Mouse (Mus musculus) kidney, embryonic 14.5 days (tissue): ENCODE measurements around the gene Krt80. TPM values are rescaled to one million over a fixed set of nuclear protein-coding genes. Genes with fewer than 3 reads are reported as not detected.

Source experiments
- ATAC-seq: fragments of 200-750 bp; cut with Nextera tagmentation; 2 replicates; pipeline ENCODE4 v1.8.0; 2017; ENCODE audit warnings: moderate number of reproducible peaks, mild to moderate bottlenecking, moderate TSS enrichment, moderate library complexity; ENCODE audit not compliant: low FRiP score, low TSS enrichment
- H3K27ac ChIP-seq: fragments of 300-500 bp; sonication (generic); 2 replicates; pipeline ENCODE4 v1.5.1; 2014; ENCODE audit warnings: low read depth, mild to moderate bottlenecking, low read length, moderate library complexity, mixed read lengths
- H3K27me3 ChIP-seq: fragments of 300-500 bp; sonication (generic); 2 replicates; pipeline ENCODE4 v1.6.1; 2014; ENCODE audit warnings: mild to moderate bottlenecking, low read length; ENCODE audit not compliant: control insufficient read depth, insufficient read depth
- H3K36me3 ChIP-seq: fragments of 300-500 bp; sonication (generic); 2 replicates; pipeline ENCODE4 v1.6.1; 2014; ENCODE audit warnings: low read length, mixed read lengths; ENCODE audit not compliant: control insufficient read depth, insufficient read depth
- H3K4me1 ChIP-seq: fragments of 300-500 bp; sonication (generic); 2 replicates; pipeline ENCODE4 v1.6.1; 2014; ENCODE audit warnings: low read length, mixed read lengths; ENCODE audit not compliant: control insufficient read depth, insufficient read depth
- H3K4me2 ChIP-seq: fragments of 300-500 bp; sonication (generic); replicated peaks from 2 replicates; pipeline ENCODE4 v1.6.1; 2014; ENCODE audit warnings: low read depth, mild to moderate bottlenecking, low read length
- H3K4me3 ChIP-seq: fragments of 300-500 bp; sonication (generic); 2 replicates; pipeline ENCODE4 v1.5.1; 2014; ENCODE audit warnings: mild to moderate bottlenecking, low read length
- H3K9ac ChIP-seq: fragments of 300-500 bp; sonication (generic); 2 replicates; pipeline ENCODE4 v1.6.1; 2014; ENCODE audit warnings: low read depth, mild to moderate bottlenecking, low read length, moderate library complexity
- H3K9me3 ChIP-seq: fragments of 300-500 bp; sonication (generic); 2 replicates; pipeline ENCODE4 v1.6.1; 2016; ENCODE audit warnings: low read length; ENCODE audit not compliant: control insufficient read depth
- WGBS: fragments of 180-500 bp; shearing (Covaris S2); extraction: QIAGEN DNeasy Blood & Tissue Kit; methylation state at CpG from one replicate; pipeline ENCODE4 v1.1.7; 2014; 5-methylcytosine and 5-hydroxymethylcytosine counted together
- polyA plus RNA-seq: library from polyadenylated mRNA; unstranded; fragments of >200 nt; fragmentation: Nextera tagmentation; extraction: Ambion mirVana; gene quantifications from 2 replicates; pipeline ENCODE4 v1.2.1, GENCODE M21; 2014

Gene Krt80
- polyA plus RNA-seq, 1 experiment from 2014 or later, result 3.6 TPM

GRCm38 (mm10) chr15:101371141-101371985 is 1.4 kb upstream of the Krt80 start:
- Histone ChIP-seq H3K27ac (no peak overlapping the region), H3K4me3 (no peak overlapping the region), H3K4me1 (peaks cover 16% of the 10 kb centered on the region), H3K27me3 (no peaks in the 10 kb centered on the region), H3K36me3 (no peaks in the 10 kb centered on the region), H3K9ac (no peak overlapping the region), H3K4me2 (no peak overlapping the region), H3K9me3 (no peaks in the 10 kb centered on the region)
- no peak for ATAC-seq
- WGBS, result 72% methylated on average over 15 of the region's 15 CpGs

GRCm38 (mm10) chr15:101369382-101370100 is 421 bp downstream of the Krt80 start:
- Histone ChIP-seq H3K4me1 (peaks cover 20% of the 10 kb centered on the region), H3K9ac (0 out of 2 replicates have a peak overlapping the region, but pooled peaks have one; percentile 4), H3K27ac (peak overlapping the region; percentile 47; the same call in 1 of the 2 replicates), H3K36me3 (no peaks in the 10 kb centered on the region), H3K9me3 (no peaks in the 10 kb centered on the region), H3K4me2 (no peak overlapping the region; the same call in 1 of the 2 replicates), H3K27me3 (no peaks in the 10 kb centered on the region), H3K4me3 (no peak overlapping the region)
- WGBS, result 43% methylated on average over 12 of the region's 12 CpGs
- ATAC-seq, result peak; percentile 5; the same call in 1 of the 2 replicates

GRCm38 (mm10) chr15:101368502-101369381 is 1.2 kb downstream of the Krt80 start:
- no peak overlapping the region for H3K4me2 ChIP-seq
- no peak for ATAC-seq
- WGBS, result 74% methylated on average over 11 of the region's 11 CpGs
- no peaks in the 10 kb centered on the region for H3K36me3 ChIP-seq
- no peaks in the 10 kb centered on the region for H3K27me3 ChIP-seq
- no peak overlapping the region for H3K27ac ChIP-seq
- H3K4me3 ChIP-seq, result no peak overlapping the region
- peaks cover 20% of the 10 kb centered on the region for H3K4me1 ChIP-seq
- H3K9me3 ChIP-seq, result no peaks in the 10 kb centered on the region
- no peak overlapping the region for H3K9ac ChIP-seq

- Histone ChIP-seq H3K4me2 (no peak overlapping the region), H3K27ac (no peak overlapping the region), H3K4me1 (peaks cover 20% of the 10 kb centered on the region), H3K4me3 (no peak overlapping the region), H3K9me3 (no peaks in the 10 kb centered on the region), H3K27me3 (no peaks in the 10 kb centered on the region), H3K36me3 (no peaks in the 10 kb centered on the region), H3K9ac (no peak overlapping the region)
- WGBS, result 81% methylated on average over 6 of the region's 6 CpGs
- ATAC-seq, result no peak
Observed at GRCm38 (mm10) chr15:101368015-101368414, 1.9 kb downstream of the Krt80 start.

GRCm38 (mm10) chr15:101367497-101367896 is 2.5 kb downstream of the Krt80 start:
- H3K9me3 ChIP-seq, result no peaks in the 10 kb centered on the region
- H3K4me1 ChIP-seq, result peaks cover 21% of the 10 kb centered on the region
- H3K4me3 ChIP-seq, result no peak overlapping the region
- H3K9ac ChIP-seq, result no peak overlapping the region
- no peak for ATAC-seq
- no peaks in the 10 kb centered on the region for H3K27me3 ChIP-seq
- H3K4me2 ChIP-seq, result no peak overlapping the region
- no peak overlapping the region for H3K27ac ChIP-seq
- 78% methylated on average over 8 of the region's 8 CpGs for WGBS
- H3K36me3 ChIP-seq, result no peaks in the 10 kb centered on the region

- ATAC-seq, result no peak
- Histone ChIP-seq H3K27me3 (no peaks in the 10 kb centered on the region), H3K4me2 (no peak overlapping the region), H3K9me3 (no peaks in the 10 kb centered on the region), H3K4me3 (no peak overlapping the region), H3K36me3 (no peaks in the 10 kb centered on the region), H3K27ac (no peak overlapping the region), H3K4me1 (peaks cover 22% of the 10 kb centered on the region), H3K9ac (no peak overlapping the region)
- 68% methylated on average over 2 of the region's 2 CpGs for WGBS
Observed at GRCm38 (mm10) chr15:101366926-101367325, 3.0 kb downstream of the Krt80 start.

- Histone ChIP-seq H3K27ac (no peak overlapping the region), H3K9me3 (no peaks in the 10 kb centered on the region), H3K4me3 (no peak overlapping the region), H3K9ac (no peak overlapping the region), H3K27me3 (no peaks in the 10 kb centered on the region), H3K4me1 (peaks cover 22% of the 10 kb centered on the region), H3K36me3 (no peaks in the 10 kb centered on the region), H3K4me2 (no peak overlapping the region)
- WGBS, result 60% methylated on average over 3 of the region's 3 CpGs
- ATAC-seq, result no peak
Observed at GRCm38 (mm10) chr15:101366482-101366881, 3.5 kb downstream of the Krt80 start.

GRCm38 (mm10) chr15:101365721-101366120 is 4.2 kb downstream of the Krt80 start:
- no peaks in the 10 kb centered on the region for H3K36me3 ChIP-seq
- H3K4me2 ChIP-seq, result no peak overlapping the region
- 0 out of 2 replicates have a peak overlapping the region, but pooled peaks have one; percentile 12 for H3K9ac ChIP-seq
- H3K9me3 ChIP-seq, result no peaks in the 10 kb centered on the region
- no peaks in the 10 kb centered on the region for H3K27me3 ChIP-seq
- WGBS, result 63% methylated on average over 4 of the region's 4 CpGs
- H3K27ac ChIP-seq, result no peak overlapping the region
- H3K4me3 ChIP-seq, result no peak overlapping the region
- no peak for ATAC-seq
- peaks cover 22% of the 10 kb centered on the region for H3K4me1 ChIP-seq
